Mouse (Mus musculus): Measurements from ENCODE around the gene Rpl24. TPM values are rescaled to one million over a fixed set of nuclear protein-coding genes. Genes with fewer than 3 reads are reported as not detected.
"Not testable (repeated sequence)": the region's sequence is repeated elsewhere in the genome, so short reads cannot be mapped to it uniquely, and the experiment has no call there.

Rpl24 gene
- polyA plus RNA-seq, 1 experiment from 2014 or later: 662 TPM

- H3K27me3 ChIP-seq (replicated peaks; ENCODE audit: control insufficient read depth, insufficient read depth, low read length): not testable (repeated sequence)
Observed at GRCm38 (mm10) chr16:55947876-55948410, 18.1 kb upstream of the Rpl24 start.

DNA sequence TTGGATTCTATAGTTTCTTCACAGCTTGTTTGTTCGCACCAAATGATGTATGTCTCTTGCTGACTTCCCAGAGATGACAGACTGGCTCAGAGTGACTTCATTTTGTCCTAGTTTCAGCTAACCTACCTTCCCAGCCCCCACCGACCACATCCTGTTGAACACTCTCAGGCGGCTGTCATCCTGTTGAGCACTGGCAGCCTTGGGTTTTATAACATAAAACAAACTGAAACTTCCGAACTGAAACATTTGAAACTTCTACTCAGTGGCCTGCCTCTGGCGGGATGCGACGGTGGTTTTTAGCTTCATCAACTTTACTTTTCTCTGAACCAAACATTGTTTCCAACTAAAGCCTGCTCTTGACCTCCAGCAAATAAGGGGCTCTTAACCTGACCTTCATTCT lies 17.1 kb upstream of the Rpl24 start:
- Histone ChIP-seq H3K36me3 (ENCODE audit: control insufficient read depth, insufficient read depth, low read length) (no peaks in the 10 kb centered on the region), H3K4me1 (ENCODE audit: control insufficient read depth, insufficient read depth, low read length) (no peaks in the 10 kb centered on the region), H3K27ac (ENCODE audit: low read length) (no peak overlapping the region), H3K9me3 (ENCODE audit: control insufficient read depth, low read length) (no peaks in the 10 kb centered on the region), H3K9ac (ENCODE audit: low read depth, low read length) (no peak overlapping the region), H3K4me2 (ENCODE audit: low read depth, low read length) (no peak overlapping the region), H3K27me3 (replicated peaks; ENCODE audit: control insufficient read depth, insufficient read depth, low read length) (no peaks in the 10 kb centered on the region), H3K4me3 (ENCODE audit: low read length) (no peak overlapping the region)
- no peak for ATAC-seq
- WGBS: 45% methylated on average over 7 of the region's 7 CpGs

More at GRCm38 (mm10) chr16:55947876-55948410, 18.1 kb upstream of the Rpl24 start:
- H3K27ac ChIP-seq (ENCODE audit: low read length); H3K36me3 ChIP-seq (ENCODE audit: control insufficient read depth, insufficient read depth, low read length); H3K4me2 ChIP-seq (ENCODE audit: low read depth, low read length); H3K4me3 ChIP-seq (ENCODE audit: low read length); H3K4me1 ChIP-seq (ENCODE audit: control insufficient read depth, insufficient read depth, low read length); ATAC-seq; H3K9me3 ChIP-seq (ENCODE audit: control insufficient read depth, low read length); H3K9ac ChIP-seq (ENCODE audit: low read depth, low read length): not testable (repeated sequence)
- 78% methylated on average over 2 of the region's 2 CpGs for WGBS

- H3K9ac ChIP-seq (ENCODE audit: low read depth, low read length): no peak overlapping the region
- 68% methylated on average over 3 of the region's 3 CpGs for WGBS
Observed at GRCm38 (mm10) chr16:55950462-55950861, 15.6 kb upstream of the Rpl24 start.

DNA sequence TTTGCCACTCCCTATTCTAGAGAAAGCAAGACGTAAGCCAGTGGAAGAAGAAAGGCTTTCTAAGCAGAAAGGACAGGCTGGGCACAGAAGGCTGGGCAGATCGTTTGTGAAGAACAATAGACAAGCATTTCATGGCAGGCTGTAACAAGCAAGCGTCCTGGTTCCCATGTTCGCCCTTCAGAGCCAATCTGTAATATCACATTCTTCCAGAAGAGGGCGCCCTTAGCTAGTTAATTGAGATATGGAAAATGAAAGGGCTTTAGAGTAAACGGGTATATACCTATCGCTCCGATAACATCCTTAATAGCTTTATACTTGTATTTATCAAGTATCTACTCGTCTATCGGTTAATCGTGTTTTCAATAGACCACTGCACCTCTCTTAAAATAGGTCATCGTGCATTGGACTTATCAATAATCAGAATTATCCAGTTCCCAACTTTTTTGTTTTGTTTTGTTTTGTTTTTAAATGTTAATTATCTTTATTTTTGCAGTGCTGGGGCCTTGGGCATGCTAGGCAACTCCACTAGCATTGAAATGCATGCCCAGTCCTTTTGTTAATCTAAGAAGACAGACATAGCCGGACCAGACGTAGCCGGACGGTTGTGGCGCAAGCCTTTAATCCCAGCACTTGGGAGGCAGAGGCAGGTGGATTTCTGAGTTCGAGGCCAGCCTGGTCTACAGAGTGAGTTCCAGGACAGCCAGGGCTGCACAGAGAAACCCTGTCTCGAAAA lies 15.0 kb upstream of the Rpl24 start:
- Histone ChIP-seq H3K4me3 (ENCODE audit: low read length) (no peak overlapping the region), H3K27ac (ENCODE audit: low read length) (no peak overlapping the region), H3K36me3 (ENCODE audit: control insufficient read depth, insufficient read depth, low read length) (no peaks in the 10 kb centered on the region), H3K4me1 (ENCODE audit: control insufficient read depth, insufficient read depth, low read length) (no peaks in the 10 kb centered on the region), H3K4me2 (ENCODE audit: low read depth, low read length) (0 out of 2 replicates have a peak overlapping the region, but pooled peaks have one; percentile 9), H3K9me3 (ENCODE audit: control insufficient read depth, low read length) (no peaks in the 10 kb centered on the region), H3K9ac (ENCODE audit: low read depth, low read length) (0 out of 2 replicates have a peak overlapping the region, but pooled peaks have one; percentile 33), H3K27me3 (replicated peaks; ENCODE audit: control insufficient read depth, insufficient read depth, low read length) (no peaks in the 10 kb centered on the region)
- WGBS: 42% methylated on average over 19 of the region's 19 CpGs
- peak; percentile 76; the same call in 1 of the 2 replicates for ATAC-seq

More at GRCm38 (mm10) chr16:55950462-55950861, 15.6 kb upstream of the Rpl24 start:
- H3K4me2 ChIP-seq (ENCODE audit: low read depth, low read length): no peak overlapping the region
- H3K4me1 ChIP-seq (ENCODE audit: control insufficient read depth, insufficient read depth, low read length): no peaks in the 10 kb centered on the region
- H3K27me3 ChIP-seq (replicated peaks; ENCODE audit: control insufficient read depth, insufficient read depth, low read length): no peaks in the 10 kb centered on the region
- no peak overlapping the region for H3K4me3 ChIP-seq (ENCODE audit: low read length)
- no peak overlapping the region for H3K27ac ChIP-seq (ENCODE audit: low read length)
- no peaks in the 10 kb centered on the region for H3K9me3 ChIP-seq (ENCODE audit: control insufficient read depth, low read length)
- no peaks in the 10 kb centered on the region for H3K36me3 ChIP-seq (ENCODE audit: control insufficient read depth, insufficient read depth, low read length)
- no peak for ATAC-seq

GRCm38 (mm10) chr16:55951679-55952327 lies 14.3 kb upstream of the Rpl24 start:
- H3K9me3 ChIP-seq (ENCODE audit: control insufficient read depth, low read length): no peaks in the 10 kb centered on the region
- no peak overlapping the region for H3K27ac ChIP-seq (ENCODE audit: low read length)
- H3K9ac ChIP-seq (ENCODE audit: low read depth, low read length): no peak overlapping the region
- H3K4me1 ChIP-seq (ENCODE audit: control insufficient read depth, insufficient read depth, low read length): no peaks in the 10 kb centered on the region
- H3K4me3 ChIP-seq (ENCODE audit: low read length): no peak overlapping the region
- H3K27me3 ChIP-seq (replicated peaks; ENCODE audit: control insufficient read depth, insufficient read depth, low read length): no peaks in the 10 kb centered on the region
- 74% methylated on average over 7 of the region's 7 CpGs for WGBS
- ATAC-seq: no peak
- no peak overlapping the region for H3K4me2 ChIP-seq (ENCODE audit: low read depth, low read length)
- no peaks in the 10 kb centered on the region for H3K36me3 ChIP-seq (ENCODE audit: control insufficient read depth, insufficient read depth, low read length)

- H3K4me2 ChIP-seq (ENCODE audit: low read depth, low read length): no peak overlapping the region
- H3K27ac ChIP-seq (ENCODE audit: low read length): no peak overlapping the region
- H3K27me3 ChIP-seq (replicated peaks; ENCODE audit: control insufficient read depth, insufficient read depth, low read length): no peaks in the 10 kb centered on the region
- H3K4me3 ChIP-seq (ENCODE audit: low read length): no peak overlapping the region
- H3K9me3 ChIP-seq (ENCODE audit: control insufficient read depth, low read length): no peaks in the 10 kb centered on the region
- H3K9ac ChIP-seq (ENCODE audit: low read depth, low read length): no peak overlapping the region
- no peak for ATAC-seq
- no peaks in the 10 kb centered on the region for H3K4me1 ChIP-seq (ENCODE audit: control insufficient read depth, insufficient read depth, low read length)
- H3K36me3 ChIP-seq (ENCODE audit: control insufficient read depth, insufficient read depth, low read length): no peaks in the 10 kb centered on the region
Observed at GRCm38 (mm10) chr16:55952771-55953170, 13.3 kb upstream of the Rpl24 start.

DNA sequence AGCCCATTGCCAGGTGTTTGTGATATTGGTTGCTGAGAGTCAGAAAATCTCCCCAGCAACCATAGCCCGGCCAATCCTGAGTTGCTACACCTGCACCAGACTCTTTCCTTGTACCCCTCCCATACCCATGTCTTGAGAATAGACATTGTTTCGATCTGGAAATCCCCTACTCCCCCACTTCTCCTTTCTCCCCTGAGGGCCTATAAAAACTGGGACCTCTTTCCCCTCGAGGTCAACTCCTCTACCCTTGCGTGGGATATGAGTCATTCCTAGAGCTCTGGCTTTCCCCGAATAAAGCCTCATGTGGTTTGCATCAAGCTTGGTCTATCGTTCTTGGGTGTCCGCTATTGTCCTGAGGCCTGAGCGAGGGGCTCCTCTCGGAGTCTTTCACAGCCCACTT lies 11.9 kb upstream of the Rpl24 start:
- H3K9ac ChIP-seq (ENCODE audit: low read depth, low read length); H3K27me3 ChIP-seq (replicated peaks; ENCODE audit: control insufficient read depth, insufficient read depth, low read length); H3K4me3 ChIP-seq (ENCODE audit: low read length); H3K9me3 ChIP-seq (ENCODE audit: control insufficient read depth, low read length); H3K36me3 ChIP-seq (ENCODE audit: control insufficient read depth, insufficient read depth, low read length); H3K4me1 ChIP-seq (ENCODE audit: control insufficient read depth, insufficient read depth, low read length); H3K27ac ChIP-seq (ENCODE audit: low read length); ATAC-seq; H3K4me2 ChIP-seq (ENCODE audit: low read depth, low read length): not testable (repeated sequence)
- 89% methylated on average over 9 of the region's 9 CpGs for WGBS

DNA sequence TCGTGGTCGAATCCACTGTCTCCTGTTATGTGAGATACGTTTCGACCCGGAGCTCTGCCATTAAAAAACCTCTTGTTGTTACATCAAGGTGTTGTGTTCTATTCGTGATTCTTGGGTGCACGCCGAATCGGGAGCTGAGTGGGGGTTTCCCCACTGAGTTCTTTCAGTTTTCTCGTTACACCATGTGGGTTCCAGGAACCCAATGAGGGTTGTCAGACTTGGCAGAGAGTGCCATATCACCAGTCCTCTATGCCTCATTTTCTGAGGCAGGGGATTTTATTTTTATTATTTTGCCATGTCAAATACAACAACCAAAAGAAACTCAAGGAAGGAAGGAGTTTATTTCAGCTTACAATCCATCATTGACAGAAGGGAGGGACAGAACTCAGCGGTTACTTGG lies 3.0 kb upstream of the Rpl24 start:
- not testable (repeated sequence) for H3K4me3 ChIP-seq (ENCODE audit: low read length); ATAC-seq; H3K9ac ChIP-seq (ENCODE audit: low read depth, low read length); H3K9me3 ChIP-seq (ENCODE audit: control insufficient read depth, low read length); H3K36me3 ChIP-seq (ENCODE audit: control insufficient read depth, insufficient read depth, low read length); H3K27ac ChIP-seq (ENCODE audit: low read length); H3K4me1 ChIP-seq (ENCODE audit: control insufficient read depth, insufficient read depth, low read length); H3K4me2 ChIP-seq (ENCODE audit: low read depth, low read length); H3K27me3 ChIP-seq (replicated peaks; ENCODE audit: control insufficient read depth, insufficient read depth, low read length)
- WGBS: 88% methylated on average over 6 of the region's 11 CpGs

DNA sequence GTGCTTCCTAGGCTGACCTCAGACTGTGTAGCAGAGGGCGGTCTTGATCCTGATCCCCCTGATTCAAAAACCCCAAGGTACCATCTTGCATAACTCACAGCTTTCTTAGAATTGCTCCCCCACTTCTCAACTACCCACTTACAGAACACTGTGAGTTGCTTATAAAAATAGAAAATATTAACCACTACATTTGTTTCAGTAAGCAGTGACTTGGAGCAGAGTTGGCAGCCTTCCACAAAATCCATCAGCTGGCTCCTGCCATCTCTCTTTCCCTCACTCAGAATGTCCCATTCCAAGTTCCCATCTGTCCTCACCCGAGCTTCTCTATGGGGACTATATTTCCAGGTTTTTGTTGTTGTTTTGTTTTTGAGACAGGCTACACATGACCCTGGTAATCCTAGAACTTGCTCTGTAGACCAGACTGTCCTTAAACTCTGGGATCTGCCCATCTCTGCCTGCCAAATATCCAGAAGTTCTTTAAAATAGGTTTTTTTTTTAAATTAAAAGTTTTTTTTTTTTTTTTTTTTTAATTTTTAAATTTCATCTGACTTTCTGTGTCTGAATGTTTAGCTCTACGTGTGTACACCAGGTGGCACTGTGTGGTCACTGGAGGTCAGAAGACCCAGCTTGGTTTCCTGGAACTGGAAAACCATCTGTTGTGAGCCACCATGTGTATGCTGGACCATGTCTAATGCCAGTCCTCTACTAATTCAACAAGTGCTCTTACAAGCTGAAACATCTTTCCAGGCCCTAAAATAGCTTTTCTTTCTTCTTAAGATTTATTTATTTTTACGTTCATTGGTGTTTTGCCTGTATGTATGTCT lies 1.7 kb upstream of the Rpl24 start:
- Histone ChIP-seq H3K4me3 (ENCODE audit: low read length) (no peak overlapping the region), H3K27me3 (replicated peaks; ENCODE audit: control insufficient read depth, insufficient read depth, low read length) (no peaks in the 10 kb centered on the region), H3K9me3 (ENCODE audit: control insufficient read depth, low read length) (no peaks in the 10 kb centered on the region), H3K36me3 (ENCODE audit: control insufficient read depth, insufficient read depth, low read length) (no peaks in the 10 kb centered on the region), H3K9ac (ENCODE audit: low read depth, low read length) (no peak overlapping the region), H3K27ac (ENCODE audit: low read length) (no peak overlapping the region), H3K4me2 (ENCODE audit: low read depth, low read length) (no peak overlapping the region), H3K4me1 (ENCODE audit: control insufficient read depth, insufficient read depth, low read length) (peaks cover 4% of the 10 kb centered on the region)
- ATAC-seq: no peak
- WGBS: 60% methylated on average over 4 of the region's 4 CpGs
